Mouse (Mus musculus): Measurements from ENCODE around the gene Ggcx. TPM values are rescaled to one million over a fixed set of nuclear protein-coding genes. Genes with fewer than 3 reads are reported as not detected.

The Ggcx gene
- polyA plus RNA-seq, 1 experiment from 2014 or later, result 15.8 TPM

DNA sequence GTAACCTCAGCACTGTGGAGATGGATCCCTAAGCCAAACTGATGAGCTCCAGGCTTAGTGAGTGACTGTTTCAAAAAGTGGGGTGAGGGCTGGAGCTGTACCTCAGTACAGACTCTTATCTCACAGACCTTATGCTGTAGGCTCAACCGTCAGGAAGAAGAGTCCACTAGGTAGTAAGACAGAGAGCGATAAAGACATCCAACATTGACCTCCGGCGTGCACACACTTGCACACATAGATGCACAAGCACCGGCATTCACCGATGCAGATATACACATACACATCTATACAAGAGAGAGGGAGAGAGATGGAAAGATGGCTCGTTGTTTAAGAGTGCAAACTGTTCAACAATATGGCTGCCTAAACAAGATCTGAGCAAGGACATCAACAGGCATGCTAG, 30.2 kb upstream of the Ggcx start:
- Histone ChIP-seq H3K4me3 (ENCODE audit: low read length) (no peak overlapping the region), H3K4me1 (ENCODE audit: control insufficient read depth, insufficient read depth, low read depth, low read length) (peaks cover 4% of the 10 kb centered on the region), H3K9ac (ENCODE audit: low read depth, low read length) (no peak overlapping the region), H3K36me3 (ENCODE audit: control insufficient read depth, insufficient read depth, low read length) (no peaks in the 10 kb centered on the region), H3K27ac (ENCODE audit: low read depth, low read length) (no peak overlapping the region), H3K9me3 (ENCODE audit: control insufficient read depth, low read length) (no peaks in the 10 kb centered on the region), H3K27me3 (replicated peaks; ENCODE audit: control insufficient read depth, insufficient read depth, low read length) (peaks cover 10% of the 10 kb centered on the region), H3K4me2 (ENCODE audit: low read length) (no peak overlapping the region)
- ATAC-seq, result no peak
- 96% methylated on average over 7 of the region's 7 CpGs for WGBS

GRCm38 (mm10) chr6:72385258-72385657, 28.9 kb upstream of the Ggcx start:
- H3K4me3 ChIP-seq (ENCODE audit: low read length), result no peak overlapping the region
- peaks cover 10% of the 10 kb centered on the region for H3K4me1 ChIP-seq (ENCODE audit: control insufficient read depth, insufficient read depth, low read depth, low read length)
- no peak for ATAC-seq
- H3K27me3 ChIP-seq (replicated peaks; ENCODE audit: control insufficient read depth, insufficient read depth, low read length), result peaks cover 2% of the 10 kb centered on the region
- H3K9me3 ChIP-seq (ENCODE audit: control insufficient read depth, low read length), result no peaks in the 10 kb centered on the region
- no peak overlapping the region for H3K9ac ChIP-seq (ENCODE audit: low read depth, low read length)
- H3K27ac ChIP-seq (ENCODE audit: low read depth, low read length), result no peak overlapping the region
- no peak overlapping the region for H3K4me2 ChIP-seq (ENCODE audit: low read length)
- 89% methylated on average over 4 of the region's 4 CpGs for WGBS
- H3K36me3 ChIP-seq (ENCODE audit: control insufficient read depth, insufficient read depth, low read length), result no peaks in the 10 kb centered on the region

- Histone ChIP-seq H3K27me3 (replicated peaks; ENCODE audit: control insufficient read depth, insufficient read depth, low read length) (peaks cover 3% of the 10 kb centered on the region), H3K36me3 (ENCODE audit: control insufficient read depth, insufficient read depth, low read length) (no peaks in the 10 kb centered on the region), H3K27ac (ENCODE audit: low read depth, low read length) (no peak overlapping the region), H3K4me3 (ENCODE audit: low read length) (no peak overlapping the region), H3K9ac (ENCODE audit: low read depth, low read length) (no peak overlapping the region), H3K4me1 (ENCODE audit: control insufficient read depth, insufficient read depth, low read depth, low read length) (peaks cover 10% of the 10 kb centered on the region; the same call in 1 of the 2 replicates), H3K4me2 (ENCODE audit: low read length) (no peak overlapping the region), H3K9me3 (ENCODE audit: control insufficient read depth, low read length) (no peaks in the 10 kb centered on the region)
- WGBS, result 92% methylated on average over 2 of the region's 2 CpGs
- no peak for ATAC-seq
Measured at GRCm38 (mm10) chr6:72386561-72386960, 27.5 kb upstream of the Ggcx start.

DNA sequence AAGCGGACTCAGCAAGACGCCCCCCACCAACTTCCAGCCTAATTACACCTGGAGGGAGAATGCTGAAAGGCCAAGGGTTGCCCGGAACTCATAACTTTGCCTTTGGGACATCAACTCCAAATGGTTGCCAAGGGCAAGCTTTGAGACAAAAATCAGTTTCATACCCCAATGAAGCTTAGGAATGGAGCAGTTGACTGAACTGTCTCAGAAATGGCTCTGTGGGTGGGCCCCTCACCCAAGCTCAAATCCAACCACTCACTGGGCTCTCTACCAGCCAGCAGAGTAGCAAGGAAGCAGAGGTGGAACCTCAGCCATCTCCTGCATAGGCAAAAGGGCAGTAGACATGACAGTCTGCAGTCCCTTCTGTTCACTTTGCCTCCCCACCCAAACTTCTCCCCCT, 26.3 kb upstream of the Ggcx start:
- Histone ChIP-seq H3K9ac (ENCODE audit: low read depth, low read length) (no peak overlapping the region), H3K27ac (ENCODE audit: low read depth, low read length) (no peak overlapping the region), H3K36me3 (ENCODE audit: control insufficient read depth, insufficient read depth, low read length) (no peaks in the 10 kb centered on the region), H3K4me2 (ENCODE audit: low read length) (no peak overlapping the region), H3K27me3 (replicated peaks; ENCODE audit: control insufficient read depth, insufficient read depth, low read length) (peaks cover 3% of the 10 kb centered on the region), H3K4me1 (ENCODE audit: control insufficient read depth, insufficient read depth, low read depth, low read length) (peaks cover 10% of the 10 kb centered on the region; the same call in 1 of the 2 replicates), H3K9me3 (ENCODE audit: control insufficient read depth, low read length) (no peaks in the 10 kb centered on the region), H3K4me3 (ENCODE audit: low read length) (no peak overlapping the region)
- no peak for ATAC-seq
- WGBS, result 76% methylated on average over 3 of the region's 3 CpGs

- Histone ChIP-seq H3K4me1 (ENCODE audit: control insufficient read depth, insufficient read depth, low read depth, low read length) (peaks cover 10% of the 10 kb centered on the region; the same call in 1 of the 2 replicates), H3K4me3 (ENCODE audit: low read length) (no peak overlapping the region), H3K4me2 (ENCODE audit: low read length) (no peak overlapping the region), H3K27ac (ENCODE audit: low read depth, low read length) (no peak overlapping the region), H3K9ac (ENCODE audit: low read depth, low read length) (no peak overlapping the region), H3K9me3 (ENCODE audit: control insufficient read depth, low read length) (no peaks in the 10 kb centered on the region), H3K36me3 (ENCODE audit: control insufficient read depth, insufficient read depth, low read length) (no peaks in the 10 kb centered on the region), H3K27me3 (replicated peaks; ENCODE audit: control insufficient read depth, insufficient read depth, low read length) (peaks cover 3% of the 10 kb centered on the region)
- no peak for ATAC-seq
- 79% methylated on average over 10 of the region's 10 CpGs for WGBS
Measured at GRCm38 (mm10) chr6:72388266-72388665, 25.8 kb upstream of the Ggcx start.

GRCm38 (mm10) chr6:72388791-72389329, 25.2 kb upstream of the Ggcx start:
- H3K27ac ChIP-seq (ENCODE audit: low read depth, low read length), result no peak overlapping the region
- no peaks in the 10 kb centered on the region for H3K36me3 ChIP-seq (ENCODE audit: control insufficient read depth, insufficient read depth, low read length)
- H3K9ac ChIP-seq (ENCODE audit: low read depth, low read length), result no peak overlapping the region
- H3K4me1 ChIP-seq (ENCODE audit: control insufficient read depth, insufficient read depth, low read depth, low read length), result peaks cover 10% of the 10 kb centered on the region; the same call in 1 of the 2 replicates
- H3K27me3 ChIP-seq (replicated peaks; ENCODE audit: control insufficient read depth, insufficient read depth, low read length), result peaks cover 3% of the 10 kb centered on the region
- no peak overlapping the region for H3K4me3 ChIP-seq (ENCODE audit: low read length)
- H3K9me3 ChIP-seq (ENCODE audit: control insufficient read depth, low read length), result no peaks in the 10 kb centered on the region
- WGBS, result 91% methylated on average over 6 of the region's 6 CpGs
- no peak overlapping the region for H3K4me2 ChIP-seq (ENCODE audit: low read length)
- no peak for ATAC-seq

DNA sequence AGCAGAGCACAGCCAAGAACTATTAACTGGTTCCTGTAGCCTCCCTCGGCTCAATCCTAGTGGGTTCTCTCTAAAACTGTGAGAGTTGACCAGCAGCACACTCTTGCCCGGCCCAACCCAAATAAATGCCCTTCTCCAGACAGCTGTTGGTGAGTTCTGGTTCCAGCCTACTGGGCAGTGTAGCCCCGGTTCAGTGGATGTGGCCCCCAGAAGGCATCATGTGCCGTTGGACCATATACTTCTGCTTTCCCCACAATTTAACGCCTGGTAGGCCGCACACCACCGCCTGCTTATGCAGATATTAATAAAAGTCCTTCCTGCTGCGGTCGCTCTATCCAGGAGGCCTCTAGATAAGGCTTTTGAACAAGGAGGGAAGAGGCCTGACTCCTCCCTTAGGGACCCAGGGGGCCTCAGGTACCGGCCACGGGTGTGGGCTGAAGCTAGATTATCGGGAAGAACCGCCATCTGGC, 24.6 kb upstream of the Ggcx start:
- Histone ChIP-seq H3K9ac (ENCODE audit: low read depth, low read length) (peak overlapping the region; percentile 28), H3K27ac (ENCODE audit: low read depth, low read length) (0 out of 2 replicates have a peak overlapping the region, but pooled peaks have one; percentile 7), H3K9me3 (ENCODE audit: control insufficient read depth, low read length) (no peaks in the 10 kb centered on the region), H3K36me3 (ENCODE audit: control insufficient read depth, insufficient read depth, low read length) (no peaks in the 10 kb centered on the region), H3K4me1 (ENCODE audit: control insufficient read depth, insufficient read depth, low read depth, low read length) (peaks cover 10% of the 10 kb centered on the region; the same call in 1 of the 2 replicates), H3K4me2 (ENCODE audit: low read length) (peak overlapping the region; percentile 54), H3K4me3 (ENCODE audit: low read length) (peak overlapping the region; percentile 29), H3K27me3 (replicated peaks; ENCODE audit: control insufficient read depth, insufficient read depth, low read length) (peaks cover 3% of the 10 kb centered on the region)
- WGBS, result 37% methylated on average over 13 of the region's 13 CpGs
- peak; percentile 24; the same call in 1 of the 2 replicates for ATAC-seq

DNA sequence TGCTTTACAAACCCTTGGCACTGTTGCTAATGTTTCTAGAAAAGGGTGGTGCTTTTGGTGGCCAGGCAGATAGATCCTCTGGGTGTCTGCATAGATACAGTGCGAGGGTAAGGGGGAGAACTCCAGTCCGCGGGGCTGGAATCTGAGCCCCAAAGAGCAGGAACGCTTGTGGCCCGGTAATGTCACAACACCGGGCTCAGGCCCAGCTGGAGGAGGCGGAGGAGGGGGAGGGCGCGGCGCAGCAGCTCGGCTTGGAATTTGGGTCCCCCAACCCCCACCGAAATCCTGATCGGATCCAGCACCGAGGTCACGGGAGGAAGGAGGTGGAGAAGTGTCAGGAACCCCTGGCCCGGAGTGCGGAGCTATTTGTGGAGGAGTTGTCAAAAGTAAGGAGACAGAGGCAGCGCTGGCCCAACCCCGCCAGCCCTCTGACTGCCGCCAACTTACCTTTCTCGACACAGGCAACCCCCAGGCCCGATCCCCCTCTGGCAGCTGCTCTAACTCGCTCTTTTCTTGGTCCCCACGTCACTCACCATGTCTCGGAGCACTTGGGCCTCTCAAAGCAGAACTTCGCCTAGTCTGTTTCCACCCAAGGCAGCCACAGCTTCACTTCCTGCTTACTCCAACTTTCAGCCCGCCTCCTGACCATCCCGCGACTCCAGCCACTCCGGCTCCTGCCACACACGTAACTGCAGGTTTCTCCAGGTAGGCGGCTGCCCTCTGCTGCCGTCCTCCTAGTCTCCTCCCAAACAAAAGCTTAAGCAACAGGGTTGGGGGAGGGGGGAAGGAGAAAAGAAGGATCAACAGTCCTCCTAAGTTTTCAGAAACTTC, 24.0 kb upstream of the Ggcx start, which contains the start of gene Vamp8:
Gene Vamp8 (minus strand): TSS at position 763 of the 831 bp plus-strand sequence.
- no peaks in the 10 kb centered on the region for H3K9me3 ChIP-seq (ENCODE audit: control insufficient read depth, low read length)
- peaks cover 3% of the 10 kb centered on the region for H3K27me3 ChIP-seq (replicated peaks; ENCODE audit: control insufficient read depth, insufficient read depth, low read length)
- no peaks in the 10 kb centered on the region for H3K36me3 ChIP-seq (ENCODE audit: control insufficient read depth, insufficient read depth, low read length)
- ATAC-seq, result peak; percentile 45; the same call in 1 of the 2 replicates
- WGBS, result 3% methylated on average over 31 of the region's 33 CpGs
- H3K9ac ChIP-seq (ENCODE audit: low read depth, low read length), result peak within 1 kb of the TSS; percentile 28
- H3K27ac ChIP-seq (ENCODE audit: low read depth, low read length), result peak within 1 kb of the TSS; percentile 40
- peak within 1 kb of the TSS; percentile 29 for H3K4me3 ChIP-seq (ENCODE audit: low read length)
- H3K4me1 ChIP-seq (ENCODE audit: control insufficient read depth, insufficient read depth, low read depth, low read length), result peaks cover 10% of the 10 kb centered on the region; the same call in 1 of the 2 replicates
- peak within 1 kb of the TSS; percentile 54 for H3K4me2 ChIP-seq (ENCODE audit: low read length)
